Mouse (Mus musculus): ENCODE results near the gene Stk24. TPM values are rescaled to one million over a fixed set of nuclear protein-coding genes. Genes with fewer than 3 reads are reported as not detected.
A peak's percentile ranks its signal among the peaks of the same experiment; 100 is the strongest.

The Stk24 gene
- polyA plus RNA-seq, 1 experiment = 101 TPM

DNA sequence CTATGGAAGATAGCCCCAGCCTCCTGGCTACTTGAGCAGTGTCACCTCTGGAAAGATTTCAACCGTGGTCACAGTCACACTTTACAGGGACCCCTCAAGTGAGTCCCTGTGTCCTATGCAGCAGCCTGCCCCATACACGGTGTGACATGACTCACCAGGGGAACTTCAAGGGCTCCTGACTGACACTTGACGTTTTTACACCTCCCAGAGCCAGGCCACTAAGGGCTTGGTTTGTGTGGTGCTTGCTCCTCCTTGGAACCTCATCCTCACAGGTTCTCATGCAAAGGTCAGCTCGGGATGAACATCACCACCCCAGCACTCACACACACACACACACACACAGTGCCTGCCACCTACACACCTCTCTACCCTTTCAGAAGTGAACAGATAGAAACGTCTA is 34.9 kb downstream of the Stk24 start:
- peaks cover 23% of the 10 kb centered on the region for H3K4me1 ChIP-seq (ENCODE audit: control insufficient read depth, insufficient read depth, low read length)
- H3K4me3 ChIP-seq (ENCODE audit: insufficient read depth, low read length) = no peak overlapping the region
- H3K27ac ChIP-seq (ENCODE audit: insufficient read depth, low read depth, low read length) = no peak overlapping the region
- no peak for TF ChIP-seq POLR2A (IDR thresholded peaks at IDR 0.05; ENCODE audit: borderline replicate concordance, low read depth, low read length)
- no peak for TF ChIP-seq CTCF (IDR thresholded peaks at IDR 0.05; ENCODE audit: low read depth, low read length)

DNA sequence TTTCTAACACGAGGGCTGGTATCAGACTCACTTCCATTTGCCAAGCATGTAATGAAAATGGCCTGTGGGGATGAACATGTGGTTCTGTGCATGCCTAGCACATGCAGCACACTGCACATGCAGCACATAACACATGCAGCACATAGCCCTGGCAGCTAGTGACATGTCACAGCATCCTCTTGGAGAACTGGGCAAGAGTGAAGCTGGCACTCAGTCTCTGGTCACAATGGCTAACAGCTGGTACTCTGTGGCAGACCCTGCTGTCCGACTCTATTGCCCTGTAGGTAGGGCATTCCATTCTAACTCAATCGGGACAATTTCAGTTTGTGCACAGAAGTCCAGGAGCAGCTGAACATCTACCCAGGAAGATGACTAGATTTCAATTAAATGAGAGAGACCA is 36.9 kb downstream of the Stk24 start:
- H3K4me3 ChIP-seq (ENCODE audit: insufficient read depth, low read length) = no peak overlapping the region
- no peak for TF ChIP-seq CTCF (IDR thresholded peaks at IDR 0.05; ENCODE audit: low read depth, low read length)
- no peak for TF ChIP-seq POLR2A (IDR thresholded peaks at IDR 0.05; ENCODE audit: borderline replicate concordance, low read depth, low read length)
- peaks cover 22% of the 10 kb centered on the region for H3K4me1 ChIP-seq (ENCODE audit: control insufficient read depth, insufficient read depth, low read length)

DNA sequence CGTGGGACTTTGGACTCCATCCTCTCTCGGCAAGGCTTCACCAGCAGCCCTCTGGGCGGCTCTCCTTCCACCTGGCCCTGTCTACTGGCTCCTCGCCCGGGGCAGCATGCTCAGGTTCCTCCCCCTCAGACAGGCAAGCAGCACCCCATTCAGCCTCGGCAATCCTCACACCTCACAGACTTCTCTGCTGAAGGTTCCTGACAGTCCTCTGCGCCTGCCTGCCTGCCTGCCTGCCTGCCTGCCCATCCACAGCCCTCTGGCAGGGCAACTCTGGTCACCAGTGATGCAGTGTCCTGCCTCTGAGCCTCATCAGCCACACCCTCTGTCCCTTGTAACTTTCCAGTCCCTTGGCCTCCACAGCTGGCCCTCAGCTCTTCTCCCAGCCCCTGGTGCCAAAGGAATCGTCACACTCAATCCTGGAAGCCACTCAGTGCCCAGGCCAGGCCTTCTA is 39.8 kb downstream of the Stk24 start:
- TF ChIP-seq POLR2A (IDR thresholded peaks at IDR 0.05; ENCODE audit: borderline replicate concordance, low read depth, low read length) (no peak), CTCF (IDR thresholded peaks at IDR 0.05; ENCODE audit: low read depth, low read length) (no peak)
- no peak overlapping the region for H3K4me3 ChIP-seq (ENCODE audit: insufficient read depth, low read length)
- no peak overlapping the region for H3K27ac ChIP-seq (ENCODE audit: insufficient read depth, low read depth, low read length)
- peaks cover 1% of the 10 kb centered on the region for H3K4me1 ChIP-seq (ENCODE audit: control insufficient read depth, insufficient read depth, low read length)

More for the DNA sequence above, 36.9 kb downstream of the Stk24 start:
- no peak overlapping the region for H3K27ac ChIP-seq (ENCODE audit: insufficient read depth, low read depth, low read length)

DNA sequence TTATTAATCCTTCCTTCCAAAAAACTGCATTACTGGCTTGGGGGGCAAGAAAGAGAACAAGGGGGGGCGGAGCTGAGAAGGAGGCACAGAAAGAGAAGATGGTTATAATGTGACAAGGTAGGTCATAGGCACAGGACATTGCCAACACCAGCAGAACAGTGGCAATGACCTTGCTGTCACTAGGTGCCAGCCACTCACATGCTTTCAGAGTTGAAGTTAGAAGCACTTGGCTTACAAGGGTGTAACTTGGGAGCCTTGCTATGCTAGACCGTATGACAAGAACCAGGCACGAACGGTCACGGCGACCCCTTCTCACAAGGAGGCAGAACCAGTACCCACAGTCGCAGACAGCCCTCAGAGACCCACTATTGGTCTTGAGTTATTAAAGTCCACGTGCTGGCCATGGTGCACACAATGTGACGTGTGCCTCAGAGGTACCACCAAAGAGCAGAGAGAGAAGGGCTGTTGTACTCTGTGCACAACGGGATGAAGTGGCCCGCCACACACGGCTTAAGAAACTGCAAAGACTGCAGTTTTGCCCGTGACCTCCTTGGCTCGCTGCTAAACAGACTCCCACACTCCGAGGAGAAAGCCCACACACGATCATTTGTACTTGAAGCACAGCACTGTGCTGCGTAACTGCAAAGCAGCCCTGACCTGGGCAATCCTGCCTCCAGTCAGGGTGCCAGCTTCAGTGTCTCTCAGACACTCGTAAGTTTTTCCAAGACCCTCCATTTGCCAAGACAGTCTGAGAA is 40.8 kb downstream of the Stk24 start:
- TF ChIP-seq CTCF (IDR thresholded peaks at IDR 0.05; ENCODE audit: low read depth, low read length) (no peak), POLR2A (IDR thresholded peaks at IDR 0.05; ENCODE audit: borderline replicate concordance, low read depth, low read length) (no peak)
- no peak overlapping the region for H3K27ac ChIP-seq (ENCODE audit: insufficient read depth, low read depth, low read length)
- no peak overlapping the region for H3K4me3 ChIP-seq (ENCODE audit: insufficient read depth, low read length)
- H3K4me1 ChIP-seq (ENCODE audit: control insufficient read depth, insufficient read depth, low read length) = no peaks in the 10 kb centered on the region

DNA sequence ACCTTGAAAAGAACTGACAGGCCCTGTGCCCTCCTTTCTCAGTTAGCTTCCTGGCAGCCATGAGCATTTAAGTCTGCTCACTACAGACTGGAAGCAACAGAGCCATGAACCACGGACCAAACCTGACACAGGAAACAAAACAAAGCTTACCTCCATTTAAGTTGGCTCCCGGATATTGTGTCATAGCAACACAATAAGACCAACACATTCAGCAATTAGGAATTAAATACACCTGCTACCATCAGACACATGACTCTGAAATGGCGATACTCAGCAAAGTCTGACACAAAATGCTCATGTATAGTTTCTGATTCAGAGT is 49.8 kb downstream of the Stk24 start:
- no peak overlapping the region for H3K4me3 ChIP-seq (ENCODE audit: insufficient read depth, low read length)
- H3K4me1 ChIP-seq (ENCODE audit: control insufficient read depth, insufficient read depth, low read length) = peaks cover 73% of the 10 kb centered on the region
- H3K27ac ChIP-seq (ENCODE audit: insufficient read depth, low read depth, low read length) = no peak overlapping the region
- TF ChIP-seq CTCF (IDR thresholded peaks at IDR 0.05; ENCODE audit: low read depth, low read length) (no peak), POLR2A (IDR thresholded peaks at IDR 0.05; ENCODE audit: borderline replicate concordance, low read depth, low read length) (no peak)

DNA sequence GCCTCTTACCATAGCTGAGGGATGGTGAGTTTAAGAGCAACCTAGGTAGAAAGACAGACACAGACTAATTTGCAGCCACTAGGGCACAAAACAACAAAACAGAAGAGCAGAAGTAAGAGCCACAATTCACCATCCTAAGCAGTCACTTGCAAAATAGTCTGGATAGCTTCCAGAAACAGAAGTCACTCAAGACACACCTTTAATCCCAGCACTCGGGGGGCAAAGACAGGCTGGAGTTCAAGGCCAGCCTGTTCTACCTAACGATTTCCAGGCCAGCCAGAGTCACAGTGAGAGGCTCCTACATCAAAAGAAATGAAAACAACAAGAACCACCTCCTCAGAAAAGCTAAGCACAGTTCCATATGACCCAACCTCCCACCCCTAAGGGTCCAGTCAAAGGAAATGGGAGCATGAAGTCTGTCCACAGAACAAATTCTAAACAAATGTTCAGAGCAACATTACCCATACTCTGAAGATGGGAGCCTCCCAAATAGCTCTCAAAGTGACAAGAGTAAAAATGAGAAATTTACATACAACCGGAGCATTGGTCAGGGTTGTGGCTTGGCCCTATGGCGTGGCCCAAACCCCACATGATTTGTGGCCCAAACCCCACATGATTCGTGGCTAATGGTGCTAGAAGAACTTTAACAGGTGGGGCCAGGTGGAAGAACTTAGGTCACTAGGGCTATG is 50.3 kb downstream of the Stk24 start:
- H3K27ac ChIP-seq (ENCODE audit: insufficient read depth, low read depth, low read length) = no peak overlapping the region
- no peak overlapping the region for H3K4me3 ChIP-seq (ENCODE audit: insufficient read depth, low read length)
- no peak for TF ChIP-seq POLR2A (IDR thresholded peaks at IDR 0.05; ENCODE audit: borderline replicate concordance, low read depth, low read length)
- no peak for TF ChIP-seq CTCF (IDR thresholded peaks at IDR 0.05; ENCODE audit: low read depth, low read length)
- H3K4me1 ChIP-seq (ENCODE audit: control insufficient read depth, insufficient read depth, low read length) = peaks cover 77% of the 10 kb centered on the region

DNA sequence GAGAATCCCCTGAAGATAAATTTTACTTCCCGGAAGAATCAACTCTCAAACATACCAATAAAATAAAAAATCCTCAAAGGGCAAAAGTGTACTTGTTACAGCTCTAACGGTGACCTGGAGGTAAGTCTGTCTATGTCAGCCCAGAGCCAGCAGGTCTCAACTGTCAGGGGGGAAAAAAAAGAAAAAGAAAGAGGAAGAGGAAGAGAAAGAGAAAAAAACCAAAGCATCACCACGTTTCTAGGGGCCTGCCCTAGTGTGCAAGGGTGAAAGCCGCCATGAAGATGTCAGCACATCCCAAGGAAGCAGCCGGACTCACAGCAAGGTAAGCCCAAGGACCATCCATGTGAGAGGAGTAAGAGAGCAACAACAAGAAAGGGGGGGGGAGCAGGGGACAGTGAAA is 50.9 kb downstream of the Stk24 start:
- peaks cover 82% of the 10 kb centered on the region for H3K4me1 ChIP-seq (ENCODE audit: control insufficient read depth, insufficient read depth, low read length)
- H3K27ac ChIP-seq (ENCODE audit: insufficient read depth, low read depth, low read length) = no peak overlapping the region
- no peak for TF ChIP-seq POLR2A (IDR thresholded peaks at IDR 0.05; ENCODE audit: borderline replicate concordance, low read depth, low read length)
- no peak for TF ChIP-seq CTCF (IDR thresholded peaks at IDR 0.05; ENCODE audit: low read depth, low read length)
- H3K4me3 ChIP-seq (ENCODE audit: insufficient read depth, low read length) = no peak overlapping the region

DNA sequence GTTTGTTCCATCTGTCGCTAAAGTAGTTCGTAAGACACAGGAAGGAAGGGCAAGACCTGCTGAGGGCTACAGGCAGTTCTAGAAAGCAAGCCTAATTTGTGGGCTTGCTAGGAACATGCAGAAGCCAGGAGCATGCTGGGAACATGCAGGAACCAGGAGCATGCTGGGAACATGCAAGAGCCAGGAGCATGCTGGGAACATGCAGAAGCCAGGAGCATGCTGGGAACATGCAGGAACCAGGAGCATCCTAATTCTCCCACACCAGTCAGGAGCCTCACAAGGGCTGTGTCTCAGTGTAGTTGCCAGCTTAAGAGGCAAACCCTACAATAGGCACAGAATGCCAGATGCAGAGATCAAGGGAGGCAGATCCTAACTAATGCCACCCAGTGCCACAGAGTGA is 53.4 kb downstream of the Stk24 start:
- Histone ChIP-seq H3K4me3 (ENCODE audit: insufficient read depth, low read length) (no peak overlapping the region), H3K27ac (ENCODE audit: insufficient read depth, low read depth, low read length) (no peak overlapping the region)
- TF ChIP-seq POLR2A (IDR thresholded peaks at IDR 0.05; ENCODE audit: borderline replicate concordance, low read depth, low read length) = no peak
- no peak for TF ChIP-seq CTCF (IDR thresholded peaks at IDR 0.05; ENCODE audit: low read depth, low read length)

DNA sequence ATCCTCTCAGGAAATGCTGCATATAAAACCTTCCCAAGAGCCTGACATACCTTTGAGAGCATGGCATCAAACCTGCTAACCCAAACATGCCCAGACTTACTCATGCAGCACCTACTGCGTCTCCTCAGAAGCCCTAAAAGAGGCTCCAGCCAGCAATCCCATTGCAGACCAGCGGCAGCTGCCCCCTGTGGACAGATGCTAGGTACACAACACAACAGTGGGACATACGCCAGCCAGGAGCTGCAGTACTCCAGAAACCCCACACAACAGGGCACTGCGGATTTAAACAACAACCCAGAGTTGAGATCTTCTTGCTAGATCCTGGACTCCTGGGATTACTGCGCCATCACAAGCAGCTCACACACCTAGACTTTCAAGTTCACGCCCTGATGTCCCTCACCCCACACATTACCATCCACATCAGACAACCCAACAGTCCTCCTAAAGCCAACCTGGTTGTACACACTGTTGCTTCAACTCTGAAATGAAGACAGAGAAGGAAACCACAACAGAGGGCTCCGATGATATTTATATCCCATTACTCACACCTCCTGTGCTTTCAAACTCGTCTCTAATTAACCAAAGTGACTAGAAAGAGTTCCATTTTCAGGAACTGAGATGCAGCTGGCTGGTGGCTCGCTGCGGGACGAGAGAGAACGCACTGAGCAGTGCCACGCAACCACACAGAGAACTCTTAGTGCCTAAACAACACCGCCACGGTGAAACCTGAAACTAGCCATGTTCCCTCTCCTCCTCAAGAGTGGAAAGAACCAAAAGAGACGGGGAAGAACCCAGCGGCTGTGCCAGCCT is 55.1 kb downstream of the Stk24 start:
- no peak overlapping the region for H3K27ac ChIP-seq (ENCODE audit: insufficient read depth, low read depth, low read length)
- TF ChIP-seq POLR2A (IDR thresholded peaks at IDR 0.05; ENCODE audit: borderline replicate concordance, low read depth, low read length) = no peak
- peaks cover 53% of the 10 kb centered on the region for H3K4me1 ChIP-seq (ENCODE audit: control insufficient read depth, insufficient read depth, low read length)
- H3K4me3 ChIP-seq (ENCODE audit: insufficient read depth, low read length) = peak overlapping the region; percentile 11; the same call in 1 of the 2 replicates

More for the DNA sequence above, 53.4 kb downstream of the Stk24 start:
- H3K4me1 ChIP-seq (ENCODE audit: control insufficient read depth, insufficient read depth, low read length) = peaks cover 66% of the 10 kb centered on the region
